Mouse (Mus musculus) kidney, embryonic 15.5 days (tissue): Measurements from ENCODE around the gene Trim34a. TPM values are rescaled to one million over a fixed set of nuclear protein-coding genes. Genes with fewer than 3 reads are reported as not detected.
"Not testable (repeated sequence)": the region's sequence is repeated elsewhere in the genome, so short reads cannot be mapped to it uniquely, and the experiment has no call there.

ENCODE experiments used
- ATAC-seq: fragments of 200-750 bp; cut with Nextera tagmentation; replicated peaks from 2 replicates; pipeline ENCODE4 v1.8.0; 2017; ENCODE audit warnings: moderate TSS enrichment; ENCODE audit not compliant: low FRiP score
- H3K27ac ChIP-seq: fragments of 300-500 bp; sonication (generic); 2 replicates; pipeline ENCODE4 v1.5.1; 2015; ENCODE audit warnings: mild to moderate bottlenecking, inconsistent platforms
- H3K27me3 ChIP-seq: fragments of 300-500 bp; sonication (generic); 2 replicates; pipeline ENCODE4 v1.6.1; 2015; ENCODE audit warnings: inconsistent platforms
- H3K36me3 ChIP-seq: fragments of 300-500 bp; sonication (generic); 2 replicates; pipeline ENCODE4 v1.6.1; 2015; ENCODE audit warnings: inconsistent platforms
- H3K4me1 ChIP-seq: fragments of 300-500 bp; sonication (generic); 2 replicates; pipeline ENCODE4 v1.6.1; 2015; ENCODE audit warnings: inconsistent platforms
- H3K4me2 ChIP-seq: fragments of 300-500 bp; sonication (generic); 2 replicates; pipeline ENCODE4 v1.6.1; 2015; ENCODE audit warnings: moderate library complexity, mild to moderate bottlenecking, inconsistent platforms
- H3K4me3 ChIP-seq: fragments of 300-500 bp; sonication (generic); replicated peaks from 2 replicates; pipeline ENCODE4 v1.5.1; 2015; ENCODE audit warnings: mild to moderate bottlenecking, inconsistent platforms
- H3K9ac ChIP-seq: fragments of 300-500 bp; sonication (generic); 2 replicates; pipeline ENCODE4 v1.6.1; 2015; ENCODE audit warnings: mild to moderate bottlenecking, inconsistent platforms
- H3K9me3 ChIP-seq: fragments of 300-500 bp; sonication (generic); replicated peaks from 2 replicates; pipeline ENCODE4 v1.6.1; 2016; ENCODE audit warnings: inconsistent platforms
- WGBS: fragments of 180-500 bp; shearing (Covaris S2); methylation state at CpG from one replicate; pipeline ENCODE4 v1.1.7; 2015; ENCODE audit warnings: mixed read lengths; 5-methylcytosine and 5-hydroxymethylcytosine counted together
- polyA plus RNA-seq: library from polyadenylated mRNA; unstranded; fragments of >200 nt; fragmentation: Nextera tagmentation; extraction: Ambion mirVana; gene quantifications from 2 replicates; pipeline ENCODE4 v1.2.1, GENCODE M21; 2015

Trim34a gene
- polyA plus RNA-seq: 2.0 and 2.1 TPM in 2 replicates

DNA sequence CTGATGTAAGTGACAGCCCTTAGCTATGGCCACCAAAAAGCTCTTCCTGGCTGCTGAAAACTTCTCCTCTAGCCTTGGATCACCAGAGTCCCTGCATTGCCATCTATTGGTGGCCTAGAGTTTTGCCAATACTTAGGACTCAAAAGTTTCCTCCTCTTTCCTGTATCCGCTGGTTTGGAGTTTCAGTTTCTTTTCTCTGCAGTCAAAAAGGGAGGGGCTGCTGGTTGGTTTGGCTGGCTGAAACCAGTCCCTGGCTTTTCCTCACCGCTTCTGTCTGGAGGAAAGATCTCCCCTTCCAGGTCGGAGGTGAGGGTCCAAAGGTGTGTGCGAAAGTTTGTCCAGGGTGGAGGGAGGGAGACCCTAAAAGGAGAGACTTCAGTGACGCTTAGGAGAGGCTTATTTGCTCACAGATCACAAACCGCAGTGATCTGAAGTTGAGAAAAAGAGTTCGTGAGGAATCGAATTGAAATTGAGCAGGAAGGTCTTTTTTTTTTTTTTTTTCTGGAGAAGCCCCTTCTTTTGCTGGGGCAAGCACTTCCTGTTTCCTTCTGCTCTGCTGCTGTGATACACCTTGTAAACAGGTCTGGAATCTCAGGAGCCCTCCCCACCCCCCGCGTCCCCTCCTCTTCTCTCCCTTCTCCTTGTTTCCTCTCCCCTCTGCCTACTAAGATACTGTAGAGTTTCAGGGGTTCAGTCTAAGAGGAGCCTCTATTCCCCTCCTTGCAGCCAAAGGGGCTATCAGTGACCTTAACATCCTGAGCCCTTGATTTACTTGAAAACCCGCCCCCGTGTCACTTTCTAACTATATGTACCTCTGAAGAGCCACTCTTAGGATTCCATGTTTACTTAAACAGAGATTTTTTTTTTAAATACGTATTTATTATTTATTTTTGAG, at the start of gene Trim34a:
TSS of gene Trim34a (plus strand) at position 171 of the 895 bp plus-strand sequence.
- Histone ChIP-seq H3K4me2 (peak within 1 kb of the TSS; percentile 62), H3K4me1 (0 out of 2 replicates have a peak, but pooled peaks cover 3% of the 10 kb centered on the region), H3K27ac (peak within 1 kb of the TSS; percentile 73), H3K36me3 (no peaks in the 10 kb centered on the region), H3K27me3 (no peaks in the 10 kb centered on the region), H3K9me3 (no peaks in the 10 kb centered on the region), H3K4me3 (peak within 1 kb of the TSS; percentile 53), H3K9ac (peak within 1 kb of the TSS; percentile 53)
- ATAC-seq: peak; percentile 93
- 5% methylated on average over 13 of the region's 13 CpGs for WGBS

DNA sequence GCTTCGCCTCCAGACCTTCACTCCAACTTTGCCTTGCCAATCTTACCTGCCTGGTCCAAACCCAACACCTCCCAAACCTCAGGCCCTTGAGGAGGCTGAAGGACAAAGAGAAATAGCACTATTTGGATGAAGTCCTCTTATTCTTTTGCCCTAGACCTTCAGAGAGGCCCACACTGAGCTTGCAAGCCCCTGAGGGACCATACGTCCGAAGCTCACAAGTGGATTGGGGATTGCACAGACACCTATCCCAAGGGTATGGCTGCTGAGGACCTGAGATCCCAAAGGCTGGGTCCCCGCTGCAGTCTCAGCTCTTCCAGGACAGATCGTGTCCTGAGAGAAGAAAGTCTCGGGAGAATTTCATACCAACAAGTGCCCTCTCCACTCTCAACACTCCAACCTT, 48.4 kb upstream of the Trim34a start, which contains the start of gene Olfr649:
TSS of gene Olfr649 (minus strand) at position 101 of the 400 bp plus-strand sequence.
- no peak within 1 kb of the TSS for H3K4me2 ChIP-seq
- H3K9ac ChIP-seq: no peak within 1 kb of the TSS
- no peaks in the 10 kb centered on the region for H3K36me3 ChIP-seq
- no peak within 1 kb of the TSS for H3K4me3 ChIP-seq
- ATAC-seq: no peak
- no peaks in the 10 kb centered on the region for H3K9me3 ChIP-seq
- 81% methylated on average over 6 of the region's 6 CpGs for WGBS
- no peaks in the 10 kb centered on the region for H3K4me1 ChIP-seq
- H3K27ac ChIP-seq: no peak within 1 kb of the TSS
- H3K27me3 ChIP-seq: no peaks in the 10 kb centered on the region

DNA sequence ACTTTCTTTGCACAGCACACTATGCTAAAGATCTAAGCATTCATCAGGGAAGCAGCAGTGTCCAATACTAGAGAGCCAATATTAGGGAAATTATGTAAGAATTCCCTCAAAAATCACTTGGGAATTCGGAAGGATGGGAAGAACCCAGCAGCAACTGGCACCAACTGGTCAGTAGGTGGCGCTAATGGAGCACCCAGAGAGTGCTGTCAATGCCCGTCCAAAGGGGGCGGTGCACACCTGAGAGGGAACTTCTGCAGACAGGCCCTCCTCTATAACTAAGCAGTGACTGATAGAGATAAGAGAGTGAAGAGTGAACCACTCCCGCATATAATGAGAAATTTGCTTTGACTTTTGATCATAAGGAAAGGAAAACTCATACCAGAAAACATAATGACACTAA, 44.4 kb upstream of the Trim34a start:
- no peaks in the 10 kb centered on the region for H3K36me3 ChIP-seq
- no peaks in the 10 kb centered on the region for H3K4me1 ChIP-seq
- 12% methylated on average over 5 of the region's 5 CpGs for WGBS
- no peak overlapping the region for H3K4me3 ChIP-seq
- H3K9ac ChIP-seq: no peak overlapping the region
- peak; percentile 77; the same call in 1 of the 2 replicates for ATAC-seq
- H3K9me3 ChIP-seq: no peaks in the 10 kb centered on the region
- no peak overlapping the region for H3K27ac ChIP-seq
- H3K4me2 ChIP-seq: no peak overlapping the region
- H3K27me3 ChIP-seq: no peaks in the 10 kb centered on the region

DNA sequence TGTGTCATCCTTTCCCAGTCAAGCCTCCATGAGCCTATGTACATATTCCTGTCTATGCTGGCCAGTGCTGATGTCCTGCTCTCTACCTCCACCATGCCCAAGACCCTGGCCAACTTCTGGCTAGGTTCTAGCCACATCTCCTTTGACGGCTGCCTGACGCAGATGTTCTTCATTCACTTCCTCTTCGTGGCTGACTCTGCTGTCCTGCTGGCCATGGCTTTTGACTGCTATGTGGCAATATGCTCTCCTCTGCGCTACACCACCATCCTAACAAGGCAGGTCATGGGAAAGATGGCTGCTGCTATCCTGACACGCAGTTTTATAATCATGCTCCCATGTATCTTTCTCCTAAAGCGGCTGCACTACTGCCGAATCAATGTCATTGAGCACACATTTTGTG, 38.1 kb upstream of the Trim34a start:
- WGBS: 93% methylated on average over 7 of the region's 7 CpGs
- Histone ChIP-seq H3K9ac (no peak overlapping the region), H3K4me2 (no peak overlapping the region), H3K36me3 (no peaks in the 10 kb centered on the region), H3K27me3 (no peaks in the 10 kb centered on the region), H3K27ac (no peak overlapping the region), H3K4me1 (no peaks in the 10 kb centered on the region), H3K4me3 (no peak overlapping the region), H3K9me3 (no peaks in the 10 kb centered on the region)
- no peak for ATAC-seq

DNA sequence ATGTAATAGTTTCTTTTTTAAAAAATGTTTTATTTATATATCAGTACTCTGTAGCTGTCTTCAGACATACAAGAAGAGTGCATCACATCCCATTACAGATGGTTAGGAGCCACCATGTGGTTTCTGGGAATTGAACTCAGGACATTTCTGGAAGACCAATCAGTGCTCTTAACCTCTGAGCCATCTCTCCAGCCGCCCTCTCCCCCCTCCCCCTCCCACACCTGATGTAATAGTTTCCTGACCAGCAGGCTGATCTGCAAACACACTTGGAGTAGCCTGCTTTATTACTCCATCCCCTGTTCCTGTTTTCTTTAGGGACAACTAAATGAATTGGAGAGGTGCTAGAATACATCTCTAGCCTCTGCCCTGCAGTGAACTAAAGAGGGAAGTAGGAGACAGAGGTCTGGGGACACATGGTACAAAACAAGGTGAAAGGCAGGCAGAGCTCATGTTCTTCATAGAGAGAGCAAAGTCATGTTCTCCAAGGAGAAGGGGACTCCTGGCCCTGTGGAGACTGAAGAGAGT, 28.2 kb upstream of the Trim34a start:
- H3K9ac ChIP-seq: no peak overlapping the region
- no peak overlapping the region for H3K4me2 ChIP-seq
- no peaks in the 10 kb centered on the region for H3K27me3 ChIP-seq
- WGBS: 10% methylated on average over 1 of the region's 1 CpGs
- peaks cover 8% of the 10 kb centered on the region; the same call in 1 of the 2 replicates for H3K4me1 ChIP-seq
- no peaks in the 10 kb centered on the region for H3K36me3 ChIP-seq
- H3K9me3 ChIP-seq: no peaks in the 10 kb centered on the region
- no peak for ATAC-seq
- H3K4me3 ChIP-seq: no peak overlapping the region
- H3K27ac ChIP-seq: no peak overlapping the region

DNA sequence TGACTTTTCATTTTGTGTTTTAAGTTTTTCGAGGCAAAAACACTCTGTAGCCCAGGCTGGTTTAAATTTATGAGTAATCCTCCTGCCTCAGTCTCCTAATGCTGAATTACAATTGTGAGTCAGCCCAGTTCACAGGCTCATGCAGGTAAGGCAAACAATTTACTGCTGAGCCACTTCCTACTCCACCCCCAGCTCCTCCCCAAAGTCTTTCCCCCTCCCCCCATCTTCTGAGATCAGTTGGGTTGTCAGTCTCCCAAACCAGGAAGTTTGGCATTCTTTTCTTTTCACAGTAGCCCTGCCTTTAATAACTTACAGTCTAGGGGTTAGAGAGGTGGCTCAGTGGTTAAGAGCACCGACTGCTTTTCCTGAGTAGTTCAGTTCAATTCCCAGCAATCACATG, 26.4 kb upstream of the Trim34a start:
- Histone ChIP-seq H3K4me3 (no peak overlapping the region), H3K4me2 (no peak overlapping the region), H3K9me3 (no peaks in the 10 kb centered on the region), H3K27me3 (no peaks in the 10 kb centered on the region), H3K4me1 (peaks cover 8% of the 10 kb centered on the region; the same call in 1 of the 2 replicates), H3K27ac (no peak overlapping the region), H3K9ac (no peak overlapping the region), H3K36me3 (no peaks in the 10 kb centered on the region)
- no peak for ATAC-seq
- 71% methylated on average over 2 of the region's 2 CpGs for WGBS

DNA sequence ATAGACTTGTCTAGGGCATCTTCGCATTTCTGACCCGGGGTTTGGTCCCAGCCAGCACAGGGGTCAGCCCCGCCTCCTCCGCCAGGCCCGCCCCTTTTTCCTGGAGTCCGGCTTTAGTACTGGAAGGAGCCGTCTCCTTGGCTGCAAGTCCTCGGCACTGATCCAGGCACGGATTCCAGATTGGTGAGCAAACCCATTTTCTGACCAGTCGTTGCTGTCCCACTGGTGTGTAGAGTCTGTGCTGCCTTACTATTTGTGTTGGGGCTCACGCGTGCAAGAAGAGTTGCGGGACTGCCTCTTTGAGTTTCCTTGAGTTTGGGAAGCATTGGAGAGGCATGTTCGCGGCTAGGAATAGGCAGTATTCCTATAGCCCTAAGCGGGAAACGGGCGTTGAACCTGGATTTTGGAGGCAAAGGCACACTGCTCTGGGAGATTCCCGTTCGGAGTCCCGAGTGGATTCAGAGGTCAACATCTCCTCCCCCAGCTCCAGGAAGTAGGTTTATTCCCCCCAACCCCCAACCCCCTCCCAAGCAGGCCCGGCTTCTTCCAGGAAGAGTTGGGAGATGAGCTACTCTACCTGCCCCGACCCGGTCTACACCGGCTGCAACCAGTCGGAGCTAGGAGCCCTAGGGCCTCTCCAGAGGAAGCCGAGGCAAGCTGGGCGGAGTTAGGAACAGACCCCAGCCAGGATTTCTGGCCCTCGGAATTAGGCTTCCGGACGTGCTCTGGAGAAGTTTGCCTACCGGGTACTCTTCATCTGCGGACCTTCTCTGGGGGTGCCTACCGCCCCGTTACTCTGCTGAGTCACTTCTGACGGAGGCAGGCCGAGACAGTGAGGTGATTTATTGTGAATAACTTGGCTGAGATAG, 25.3 kb upstream of the Trim34a start, which contains the start of gene Trim6:
TSS of gene Trim6 (plus strand) at position 93 of the 869 bp plus-strand sequence.
- Histone ChIP-seq H3K9me3 (no peaks in the 10 kb centered on the region), H3K4me3 (peak within 1 kb of the TSS; percentile 41), H3K27me3 (no peaks in the 10 kb centered on the region), H3K4me1 (peaks cover 8% of the 10 kb centered on the region; the same call in 1 of the 2 replicates), H3K9ac (peak within 1 kb of the TSS; percentile 24; the same call in 1 of the 2 replicates), H3K27ac (no peak within 1 kb of the TSS), H3K4me2 (peak within 1 kb of the TSS; percentile 67), H3K36me3 (no peaks in the 10 kb centered on the region)
- peak; percentile 91 for ATAC-seq
- 2% methylated on average over 37 of the region's 37 CpGs for WGBS

DNA sequence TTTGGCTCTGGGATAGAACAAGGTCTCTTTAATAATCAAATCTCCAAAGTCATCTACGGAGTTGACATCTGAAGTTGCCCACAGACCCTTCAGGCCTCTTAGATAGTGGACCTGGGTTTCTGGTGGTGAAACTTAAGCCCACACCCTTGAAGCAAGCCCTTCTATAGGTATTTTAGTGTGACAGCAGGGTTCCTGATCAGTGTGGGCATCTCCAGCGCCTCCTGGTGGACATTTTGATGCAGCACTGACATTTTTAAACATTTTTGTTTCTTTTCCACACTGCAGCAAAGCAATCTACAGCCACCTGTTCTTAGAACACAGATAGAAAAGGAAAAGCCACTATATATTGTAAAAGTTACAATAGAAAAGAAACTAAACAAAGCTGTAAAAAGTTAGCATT, 13.1 kb upstream of the Trim34a start:
- Histone ChIP-seq H3K4me3 (no peak overlapping the region), H3K27me3 (no peaks in the 10 kb centered on the region), H3K4me2 (no peak overlapping the region), H3K9ac (no peak overlapping the region), H3K4me1 (no peaks in the 10 kb centered on the region), H3K9me3 (no peaks in the 10 kb centered on the region), H3K27ac (no peak overlapping the region), H3K36me3 (no peaks in the 10 kb centered on the region)
- WGBS: 31% methylated on average over 2 of the region's 2 CpGs
- ATAC-seq: no peak

DNA sequence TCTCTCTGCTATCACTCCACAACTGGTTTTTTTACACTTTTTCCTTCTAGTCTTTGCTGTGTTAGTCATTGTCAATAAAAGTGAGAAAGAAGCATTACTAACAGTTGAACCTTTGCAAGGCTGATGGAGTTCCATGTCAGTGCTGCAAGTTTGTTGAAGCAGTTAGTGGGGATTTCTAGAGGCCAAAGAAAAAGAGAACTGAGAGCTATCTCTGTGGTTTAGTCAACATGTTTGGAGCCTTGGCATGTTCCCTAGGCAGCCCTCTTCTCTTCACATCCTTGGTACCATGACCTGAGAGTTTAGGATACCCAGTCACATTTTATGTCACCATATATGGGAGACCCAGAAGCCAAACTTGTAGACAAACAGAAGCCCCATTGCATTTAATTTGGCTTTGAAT, 3.4 kb upstream of the Trim34a start:
- Histone ChIP-seq H3K9ac (no peak overlapping the region), H3K9me3 (no peaks in the 10 kb centered on the region), H3K27me3 (no peaks in the 10 kb centered on the region), H3K4me2 (no peak overlapping the region), H3K36me3 (no peaks in the 10 kb centered on the region), H3K4me1 (0 out of 2 replicates have a peak, but pooled peaks cover 3% of the 10 kb centered on the region), H3K27ac (no peak overlapping the region), H3K4me3 (no peak overlapping the region)
- ATAC-seq: no peak

DNA sequence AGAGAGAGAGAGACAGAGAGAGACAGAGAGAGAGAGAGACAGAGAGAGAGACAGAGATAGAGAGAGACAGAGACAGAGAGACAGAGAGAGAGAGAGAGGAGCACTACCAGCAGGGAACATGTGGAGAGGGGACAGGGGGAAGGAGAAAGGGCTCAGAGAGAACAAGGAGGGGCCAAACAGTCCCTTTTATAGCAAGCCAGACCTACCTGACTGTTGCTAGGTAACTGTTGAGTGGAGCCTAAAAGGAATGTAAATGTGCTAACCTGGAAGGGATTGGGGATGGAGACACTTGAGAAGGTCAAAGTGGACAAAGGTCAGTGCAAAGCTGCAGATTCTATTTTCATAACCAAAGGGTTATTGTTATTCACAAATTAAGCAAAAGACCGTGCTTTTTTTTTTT, 641 bp upstream of the Trim34a start:
- ATAC-seq: no peak
- H3K9ac ChIP-seq: no peak overlapping the region
- WGBS: 65% methylated on average over 1 of the region's 1 CpGs
- peak overlapping the region; percentile 62; the same call in 1 of the 2 replicates for H3K4me2 ChIP-seq
- H3K4me3 ChIP-seq: no peak overlapping the region
- H3K27me3 ChIP-seq: no peaks in the 10 kb centered on the region
- H3K27ac ChIP-seq: no peak overlapping the region
- 0 out of 2 replicates have a peak, but pooled peaks cover 3% of the 10 kb centered on the region for H3K4me1 ChIP-seq
- no peaks in the 10 kb centered on the region for H3K36me3 ChIP-seq
- H3K9me3 ChIP-seq: no peaks in the 10 kb centered on the region

DNA sequence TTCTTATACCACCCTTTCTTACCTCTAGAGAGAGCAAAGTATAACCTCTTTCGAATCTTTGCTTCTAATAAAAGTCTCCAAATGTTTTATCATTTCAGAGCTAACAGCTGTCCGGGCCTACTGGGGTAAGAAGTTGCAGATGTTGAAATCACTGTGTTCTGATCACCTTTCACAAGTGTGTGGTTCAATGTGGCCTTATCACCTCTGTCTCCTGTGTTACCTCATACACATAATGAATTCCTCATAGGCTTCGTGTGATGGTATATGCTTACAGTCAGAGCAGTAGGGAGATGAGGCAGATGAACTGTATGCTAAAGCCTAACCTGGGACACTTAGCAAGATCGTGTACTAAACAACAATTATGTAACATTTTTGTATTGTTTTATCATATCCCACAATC, 16.1 kb downstream of the Trim34a start:
- WGBS: 90% methylated on average over 4 of the region's 4 CpGs
- not testable (repeated sequence) for H3K9me3 ChIP-seq, H3K4me3 ChIP-seq

More for the DNA sequence above, 16.1 kb downstream of the Trim34a start:
- H3K36me3 ChIP-seq, H3K27ac ChIP-seq, H3K9ac ChIP-seq, H3K4me2 ChIP-seq, H3K4me1 ChIP-seq, ATAC-seq, H3K27me3 ChIP-seq: not testable (repeated sequence)
